Mouse (Mus musculus) heart, adult 2 months (tissue): ENCODE measurements around the gene Grk2.

Experiments
- CTCF ChIP-seq: fragments of 200-600 bp; IDR thresholded peaks from 2 replicates; pipeline ENCODE4 v1.8.1; 2022; ENCODE audit warnings: antibody characterized with exemption, mild to moderate bottlenecking, moderate library complexity
- EP300 ChIP-seq: fragments of 200-500 bp; IDR thresholded peaks from 2 replicates; pipeline ENCODE4 v1.6.1; 2011; ENCODE audit warnings: low read depth, low read length, control low read depth; ENCODE audit not compliant: insufficient read depth
- POLR2A ChIP-seq: fragments of 200-500 bp; IDR thresholded peaks from 2 replicates; pipeline ENCODE4 v1.6.1; 2011; ENCODE audit warnings: mild to moderate bottlenecking, low read depth, low read length, control low read depth; ENCODE audit not compliant: insufficient read depth

DNA sequence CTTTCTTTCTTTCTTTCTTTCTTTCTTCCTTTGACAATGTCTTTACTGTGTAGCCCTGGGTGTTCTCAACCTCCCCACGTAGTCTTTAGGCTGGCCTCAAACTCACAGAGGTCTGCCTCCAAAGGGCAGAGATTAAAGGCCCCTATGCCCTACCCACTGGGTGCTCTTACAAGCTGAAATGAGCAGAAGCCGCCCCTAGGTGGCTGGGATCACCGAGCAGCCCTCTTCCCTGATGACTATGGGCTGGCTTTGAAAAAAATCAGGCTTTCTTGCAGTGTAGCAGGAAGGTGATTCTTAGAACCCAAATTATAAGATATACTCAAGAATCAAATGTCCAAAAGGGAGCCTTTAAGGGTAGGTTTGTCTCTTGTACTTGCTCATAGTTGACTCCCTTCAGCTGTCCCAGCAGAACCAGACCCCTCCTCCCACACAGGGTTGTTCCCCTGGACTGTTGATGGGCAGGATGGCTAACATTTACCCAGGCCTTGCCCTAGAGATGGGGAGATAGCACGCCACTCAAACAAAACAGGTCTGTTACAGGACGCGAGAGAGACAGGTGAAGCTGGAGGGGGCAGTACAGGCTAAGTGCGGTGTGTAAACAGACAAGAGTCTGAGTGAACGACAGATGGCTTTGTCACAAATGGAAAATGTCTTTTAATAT lies 44.9 kb downstream of the Grk2 start:
- TF ChIP-seq CTCF: peak; percentile 34
- no peak for TF ChIP-seq EP300
- TF ChIP-seq POLR2A: no peak
